Mouse (Mus musculus): ENCODE data around the gene Bsg. TPM values are rescaled to one million over a fixed set of nuclear protein-coding genes. Genes with fewer than 3 reads are reported as not detected.
"Not testable (repeated sequence)": the region's sequence is repeated elsewhere in the genome, so short reads cannot be mapped to it uniquely, and the experiment has no call there.

Gene Bsg
- polyA plus RNA-seq, 1 experiment from 2014 or later = 1,200 TPM

- WGBS = 23% methylated on average over 7 of the region's 7 CpGs
- H3K4me2 ChIP-seq (ENCODE audit: low read length) = peak overlapping the region; percentile 41
- H3K4me3 ChIP-seq (ENCODE audit: control insufficient read depth in 1 of 2, insufficient read depth in 1 of 2, low read depth in 1 of 2, low read length in 2 of 2) = no peak overlapping the region
- no peak for ATAC-seq (ENCODE audit: insufficient number of reproducible peaks, insufficient read depth, low FRiP score, low read depth)
- H3K27ac ChIP-seq (replicated peaks in 1 of 2; ENCODE audit: control insufficient read depth in 1 of 2, insufficient read depth in 1 of 2, low read depth in 2 of 2, low read length in 2 of 2) = peak overlapping the region; percentile 47 to 86
- no peaks in the 10 kb centered on the region for H3K27me3 ChIP-seq (ENCODE audit: control insufficient read depth, insufficient read depth, low read length)
- H3K4me1 ChIP-seq (ENCODE audit: control insufficient read depth in 2 of 2, insufficient read depth in 2 of 2, low read length in 2 of 2) = peaks cover 29 to 34% of the 10 kb centered on the region in 2 experiments
- H3K9ac ChIP-seq (ENCODE audit: low read length) = 0 out of 2 replicates have a peak overlapping the region, but pooled peaks have one; percentile 56
- no peaks in the 10 kb centered on the region for H3K36me3 ChIP-seq (ENCODE audit: control insufficient read depth, insufficient read depth, low read length)
- no peaks in the 10 kb centered on the region for H3K9me3 ChIP-seq (ENCODE audit: control insufficient read depth, low read length)
These were observed 3.6 kb upstream of the Bsg start for GRCm38 (mm10) chr10:79700676-79701075.

GRCm38 (mm10) chr10:79701443-79702129 lies 2.7 kb upstream of the Bsg start:
- H3K27ac ChIP-seq (replicated peaks in 1 of 2; ENCODE audit: control insufficient read depth in 1 of 2, insufficient read depth in 1 of 2, low read depth in 2 of 2, low read length in 2 of 2) = peak overlapping the region; percentile 47 to 86
- no peaks in the 10 kb centered on the region for H3K9me3 ChIP-seq (ENCODE audit: control insufficient read depth, low read length)
- no peak for ATAC-seq (ENCODE audit: insufficient number of reproducible peaks, insufficient read depth, low FRiP score, low read depth)
- WGBS = 49% methylated on average over 10 of the region's 10 CpGs
- peak overlapping the region; percentile 41; the same call in 1 of the 2 replicates for H3K4me2 ChIP-seq (ENCODE audit: low read length)
- H3K4me1 ChIP-seq (ENCODE audit: control insufficient read depth in 2 of 2, insufficient read depth in 2 of 2, low read length in 2 of 2) = peaks cover 29 to 34% of the 10 kb centered on the region in 2 experiments
- no peaks in the 10 kb centered on the region for H3K27me3 ChIP-seq (ENCODE audit: control insufficient read depth, insufficient read depth, low read length)
- H3K4me3 ChIP-seq (ENCODE audit: control insufficient read depth in 1 of 2, insufficient read depth in 1 of 2, low read depth in 1 of 2, low read length in 2 of 2) = no peak overlapping the region
- H3K9ac ChIP-seq (ENCODE audit: low read length) = peak overlapping the region; percentile 56; the same call in 1 of the 2 replicates
- peaks cover 6% of the 10 kb centered on the region for H3K36me3 ChIP-seq (ENCODE audit: control insufficient read depth, insufficient read depth, low read length)

GRCm38 (mm10) chr10:79702970-79703369 lies 1.3 kb upstream of the Bsg start:
- Histone ChIP-seq H3K36me3 (ENCODE audit: control insufficient read depth, insufficient read depth, low read length) (peaks cover 20% of the 10 kb centered on the region), H3K4me1 (ENCODE audit: control insufficient read depth in 2 of 2, insufficient read depth in 2 of 2, low read length in 2 of 2) (peaks cover 38 to 46% of the 10 kb centered on the region in 2 experiments)
- not testable (repeated sequence) for H3K9ac ChIP-seq (ENCODE audit: low read length); H3K27ac ChIP-seq (replicated peaks in 1 of 2; ENCODE audit: control insufficient read depth in 1 of 2, insufficient read depth in 1 of 2, low read depth in 2 of 2, low read length in 2 of 2); ATAC-seq (ENCODE audit: insufficient number of reproducible peaks, insufficient read depth, low FRiP score, low read depth); H3K4me2 ChIP-seq (ENCODE audit: low read length); H3K27me3 ChIP-seq (ENCODE audit: control insufficient read depth, insufficient read depth, low read length); H3K4me3 ChIP-seq (ENCODE audit: control insufficient read depth in 1 of 2, insufficient read depth in 1 of 2, low read depth in 1 of 2, low read length in 2 of 2); H3K9me3 ChIP-seq (ENCODE audit: control insufficient read depth, low read length)
- 90% methylated on average over 3 of the region's 4 CpGs for WGBS

- Histone ChIP-seq H3K27me3 (ENCODE audit: control insufficient read depth, insufficient read depth, low read length) (no peaks in the 10 kb centered on the region), H3K36me3 (ENCODE audit: control insufficient read depth, insufficient read depth, low read length) (peaks cover 25% of the 10 kb centered on the region), H3K4me1 (ENCODE audit: control insufficient read depth in 2 of 2, insufficient read depth in 2 of 2, low read length in 2 of 2) (peaks cover 38 to 52% of the 10 kb centered on the region in 2 experiments), H3K4me3 (ENCODE audit: control insufficient read depth in 1 of 2, insufficient read depth in 1 of 2, low read depth in 1 of 2, low read length in 2 of 2) (peak overlapping the region in 1 of 2 experiments; percentile 89; a peak in 2 of 4 replicates), H3K9me3 (ENCODE audit: control insufficient read depth, low read length) (no peaks in the 10 kb centered on the region), H3K9ac (ENCODE audit: low read length) (peak overlapping the region; percentile 35), H3K27ac (replicated peaks in 1 of 2; ENCODE audit: control insufficient read depth in 1 of 2, insufficient read depth in 1 of 2, low read depth in 2 of 2, low read length in 2 of 2) (peak overlapping the region; percentile 56 to 91), H3K4me2 (ENCODE audit: low read length) (peak overlapping the region; percentile 60)
- WGBS = 80% methylated on average over 10 of the region's 10 CpGs
- no peak for ATAC-seq (ENCODE audit: insufficient number of reproducible peaks, insufficient read depth, low FRiP score, low read depth)
These were observed 750 bp upstream of the Bsg start for GRCm38 (mm10) chr10:79703541-79703940.

GRCm38 (mm10) chr10:79704970-79705360 lies 674 bp downstream of the Bsg start:
- no peak for ATAC-seq (ENCODE audit: insufficient number of reproducible peaks, insufficient read depth, low FRiP score, low read depth)
- Histone ChIP-seq H3K9me3 (ENCODE audit: control insufficient read depth, low read length) (no peaks in the 10 kb centered on the region), H3K36me3 (ENCODE audit: control insufficient read depth, insufficient read depth, low read length) (peaks cover 40% of the 10 kb centered on the region), H3K9ac (ENCODE audit: low read length) (peak overlapping the region; percentile 96), H3K27me3 (ENCODE audit: control insufficient read depth, insufficient read depth, low read length) (no peaks in the 10 kb centered on the region), H3K27ac (replicated peaks in 1 of 2; ENCODE audit: control insufficient read depth in 1 of 2, insufficient read depth in 1 of 2, low read depth in 2 of 2, low read length in 2 of 2) (peak overlapping the region; percentile 81 to 91), H3K4me3 (ENCODE audit: control insufficient read depth in 1 of 2, insufficient read depth in 1 of 2, low read depth in 1 of 2, low read length in 2 of 2) (peak overlapping the region; percentile 77 to 89), H3K4me1 (ENCODE audit: control insufficient read depth in 2 of 2, insufficient read depth in 2 of 2, low read length in 2 of 2) (peaks cover 49 to 66% of the 10 kb centered on the region in 2 experiments), H3K4me2 (ENCODE audit: low read length) (peak overlapping the region; percentile 93)
- WGBS = 3% methylated on average over 10 of the region's 10 CpGs

- Histone ChIP-seq H3K27ac (replicated peaks in 1 of 2; ENCODE audit: control insufficient read depth in 1 of 2, insufficient read depth in 1 of 2, low read depth in 2 of 2, low read length in 2 of 2) (peak overlapping the region; percentile 29 to 64; a peak in 3 of 4 replicates), H3K4me1 (ENCODE audit: control insufficient read depth in 2 of 2, insufficient read depth in 2 of 2, low read length in 2 of 2) (peaks cover 45 to 62% of the 10 kb centered on the region in 2 experiments), H3K9me3 (ENCODE audit: control insufficient read depth, low read length) (no peaks in the 10 kb centered on the region), H3K36me3 (ENCODE audit: control insufficient read depth, insufficient read depth, low read length) (peaks cover 49% of the 10 kb centered on the region), H3K27me3 (ENCODE audit: control insufficient read depth, insufficient read depth, low read length) (no peaks in the 10 kb centered on the region), H3K9ac (ENCODE audit: low read length) (peak overlapping the region; percentile 96), H3K4me3 (ENCODE audit: control insufficient read depth in 1 of 2, insufficient read depth in 1 of 2, low read depth in 1 of 2, low read length in 2 of 2) (peak overlapping the region; percentile 77 to 89), H3K4me2 (ENCODE audit: low read length) (peak overlapping the region; percentile 93)
- ATAC-seq (ENCODE audit: insufficient number of reproducible peaks, insufficient read depth, low FRiP score, low read depth) = no peak
- WGBS = 61% methylated on average over 5 of the region's 5 CpGs
These were observed 1.7 kb downstream of the Bsg start for GRCm38 (mm10) chr10:79705951-79706350.

- H3K9ac ChIP-seq (ENCODE audit: low read length) = peak overlapping the region; percentile 96
- no peaks in the 10 kb centered on the region for H3K9me3 ChIP-seq (ENCODE audit: control insufficient read depth, low read length)
- peaks cover 55% of the 10 kb centered on the region for H3K36me3 ChIP-seq (ENCODE audit: control insufficient read depth, insufficient read depth, low read length)
- no peak for ATAC-seq (ENCODE audit: insufficient number of reproducible peaks, insufficient read depth, low FRiP score, low read depth)
- WGBS = 55% methylated on average over 5 of the region's 5 CpGs
- no peaks in the 10 kb centered on the region for H3K27me3 ChIP-seq (ENCODE audit: control insufficient read depth, insufficient read depth, low read length)
- peaks cover 39 to 56% of the 10 kb centered on the region in 2 experiments for H3K4me1 ChIP-seq (ENCODE audit: control insufficient read depth in 2 of 2, insufficient read depth in 2 of 2, low read length in 2 of 2)
- H3K4me3 ChIP-seq (ENCODE audit: control insufficient read depth in 1 of 2, insufficient read depth in 1 of 2, low read depth in 1 of 2, low read length in 2 of 2) = peak overlapping the region; percentile 77 to 89
- peak overlapping the region; percentile 29 to 64; a peak in 3 of 4 replicates for H3K27ac ChIP-seq (replicated peaks in 1 of 2; ENCODE audit: control insufficient read depth in 1 of 2, insufficient read depth in 1 of 2, low read depth in 2 of 2, low read length in 2 of 2)
- H3K4me2 ChIP-seq (ENCODE audit: low read length) = peak overlapping the region; percentile 93
These were observed 2.3 kb downstream of the Bsg start for GRCm38 (mm10) chr10:79706406-79707094.
